Mouse (Mus musculus): ENCODE measurements around the gene Cdkn1a.

DNA sequence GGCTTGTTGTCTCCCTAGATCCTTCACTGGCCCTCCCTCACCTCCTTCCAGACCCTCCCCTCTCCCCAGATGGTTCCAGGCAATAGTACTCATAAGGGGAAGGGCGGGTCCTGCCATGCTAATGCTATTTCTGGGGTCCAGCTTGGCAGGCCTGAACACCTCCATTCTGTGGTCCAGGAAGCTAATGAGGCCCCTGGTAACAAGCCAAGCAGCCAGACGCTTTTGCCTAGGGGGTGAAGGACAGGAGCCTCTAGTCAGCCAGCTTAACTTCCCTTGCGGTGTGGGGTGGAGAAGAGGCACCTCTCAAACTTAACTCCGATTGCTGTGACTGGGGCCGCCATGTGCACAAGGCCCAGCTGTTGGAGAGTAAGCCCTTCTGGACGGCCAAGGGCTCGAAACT lies 59.0 kb downstream of the Cdkn1a start:
- TF ChIP-seq CTCF (conservative IDR thresholded peaks at IDR 0.05; ENCODE audit: low read length) (no peak), NANOG (IDR thresholded peaks at IDR 0.05; ENCODE audit: borderline replicate concordance, low read length) (no peak), POU5F1 (IDR thresholded peaks at IDR 0.05; ENCODE audit: borderline replicate concordance, low read length) (no peak)
